Mouse (Mus musculus) bone marrow macrophage, adult 2 months (primary cell): ENCODE results near the gene Ipp. TPM values are rescaled to one million over a fixed set of nuclear protein-coding genes. Genes with fewer than 3 reads are reported as not detected.
A peak's percentile ranks its signal among the peaks of the same experiment; 100 is the strongest.

Source experiments
- H3K27ac ChIP-seq: 2 replicates; pipeline ENCODE4 v1.5.1; 2012; ENCODE audit warnings: low read depth, low read length; ENCODE audit not compliant: insufficient read depth
- H3K4me1 ChIP-seq: 2 replicates; pipeline ENCODE4 v1.6.1; 2012; ENCODE audit warnings: low read length; ENCODE audit not compliant: control insufficient read depth, insufficient read depth
- H3K4me3 ChIP-seq: 2 replicates; pipeline ENCODE4 v1.5.1; 2012; ENCODE audit warnings: mild to moderate bottlenecking, low read length, moderate library complexity; ENCODE audit not compliant: insufficient read depth
- CTCF ChIP-seq: IDR thresholded peaks from 2 replicates; pipeline ENCODE4 v1.5.1; 2012; ENCODE audit warnings: low read depth, mild to moderate bottlenecking, low read length, moderate library complexity
- POLR2A ChIP-seq: IDR thresholded peaks from 2 replicates; pipeline ENCODE4 v1.6.1; 2012; ENCODE audit warnings: mild to moderate bottlenecking, low read depth, low read length, borderline replicate concordance
- polyA plus RNA-seq: library from polyadenylated mRNA; stranded (reverse); fragments of >200 nt; gene quantifications from 2 replicates; pipeline ENCODE4 v1.2.4, GENCODE M21; 2012; ENCODE audit not compliant: missing spikeins, insufficient read depth, insufficient read length

The Ipp gene
- polyA plus RNA-seq, result 3.3 and 3.6 TPM in 2 replicates

DNA sequence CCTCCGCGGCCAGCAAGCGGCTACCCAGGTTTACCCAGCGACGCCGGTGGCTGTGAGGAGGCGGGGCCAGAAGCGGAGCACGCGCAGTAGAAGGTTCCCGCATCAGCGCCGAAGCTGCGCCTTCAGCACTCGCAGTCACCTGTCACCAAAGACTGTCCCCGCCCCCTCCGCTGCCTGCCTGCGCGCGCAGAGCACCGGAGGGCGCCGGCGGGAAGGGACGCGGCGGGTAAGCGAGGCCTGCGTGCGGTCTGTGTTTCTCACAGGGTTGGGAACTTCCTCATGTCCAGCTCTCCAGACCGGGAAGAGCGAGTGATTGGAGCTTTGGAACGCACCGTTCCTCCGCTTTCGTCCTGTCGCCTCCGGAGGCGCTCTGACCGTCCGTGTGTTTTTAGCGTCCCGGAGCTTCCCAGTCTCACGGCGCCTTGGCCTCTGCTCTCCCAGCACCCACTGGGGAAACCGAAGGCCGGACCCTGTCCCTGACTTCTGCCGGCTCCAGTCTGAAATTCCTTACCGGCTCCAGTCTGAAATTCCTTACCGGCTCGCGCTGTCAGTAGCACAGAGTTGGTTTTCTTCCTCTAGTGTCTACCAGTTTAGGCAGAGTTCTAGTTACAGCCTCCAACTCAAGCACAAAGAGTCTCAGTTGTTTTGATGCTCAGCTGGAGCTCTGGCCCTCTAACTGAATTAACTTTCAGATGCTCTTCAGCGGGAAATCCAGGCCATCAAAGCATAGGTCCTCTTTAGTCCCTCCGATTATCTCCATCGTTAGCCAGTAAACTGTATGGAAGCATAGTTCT is at the start of gene Ipp:
Gene Ipp, plus strand, starts transcription at position 125 of the 794 bp plus-strand sequence.
- no peak for TF ChIP-seq CTCF
- TF ChIP-seq POLR2A, result peak; percentile 45; the same call in 1 of the 2 replicates
- H3K4me3 ChIP-seq, result peak within 1 kb of the TSS; percentile 63
- peak within 1 kb of the TSS; percentile 70 for H3K27ac ChIP-seq
- peaks cover 8% of the 10 kb centered on the region for H3K4me1 ChIP-seq

DNA sequence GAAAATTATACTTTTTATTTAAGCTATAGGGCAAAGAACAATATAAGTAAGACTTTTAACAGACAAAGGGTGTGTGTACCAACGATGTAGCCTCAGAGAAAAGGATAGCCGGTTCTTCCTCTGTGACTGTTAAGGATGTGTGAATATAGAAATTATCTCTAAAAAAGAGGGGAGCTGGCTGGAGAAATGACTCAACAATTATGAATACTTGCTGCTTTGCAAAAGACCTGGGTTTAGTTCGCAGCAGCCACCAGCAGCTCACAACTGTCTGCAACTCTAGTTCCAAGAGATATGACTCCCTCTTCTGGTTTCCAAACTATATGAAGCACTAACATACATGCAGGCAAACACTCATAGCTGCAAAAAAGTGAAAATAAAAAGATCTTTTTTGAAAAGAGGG is 45.4 kb upstream of the Ipp start:
- Histone ChIP-seq H3K27ac (no peak overlapping the region), H3K4me1 (peaks cover 6% of the 10 kb centered on the region), H3K4me3 (no peak overlapping the region)
- TF ChIP-seq CTCF, result no peak
- no peak for TF ChIP-seq POLR2A

DNA sequence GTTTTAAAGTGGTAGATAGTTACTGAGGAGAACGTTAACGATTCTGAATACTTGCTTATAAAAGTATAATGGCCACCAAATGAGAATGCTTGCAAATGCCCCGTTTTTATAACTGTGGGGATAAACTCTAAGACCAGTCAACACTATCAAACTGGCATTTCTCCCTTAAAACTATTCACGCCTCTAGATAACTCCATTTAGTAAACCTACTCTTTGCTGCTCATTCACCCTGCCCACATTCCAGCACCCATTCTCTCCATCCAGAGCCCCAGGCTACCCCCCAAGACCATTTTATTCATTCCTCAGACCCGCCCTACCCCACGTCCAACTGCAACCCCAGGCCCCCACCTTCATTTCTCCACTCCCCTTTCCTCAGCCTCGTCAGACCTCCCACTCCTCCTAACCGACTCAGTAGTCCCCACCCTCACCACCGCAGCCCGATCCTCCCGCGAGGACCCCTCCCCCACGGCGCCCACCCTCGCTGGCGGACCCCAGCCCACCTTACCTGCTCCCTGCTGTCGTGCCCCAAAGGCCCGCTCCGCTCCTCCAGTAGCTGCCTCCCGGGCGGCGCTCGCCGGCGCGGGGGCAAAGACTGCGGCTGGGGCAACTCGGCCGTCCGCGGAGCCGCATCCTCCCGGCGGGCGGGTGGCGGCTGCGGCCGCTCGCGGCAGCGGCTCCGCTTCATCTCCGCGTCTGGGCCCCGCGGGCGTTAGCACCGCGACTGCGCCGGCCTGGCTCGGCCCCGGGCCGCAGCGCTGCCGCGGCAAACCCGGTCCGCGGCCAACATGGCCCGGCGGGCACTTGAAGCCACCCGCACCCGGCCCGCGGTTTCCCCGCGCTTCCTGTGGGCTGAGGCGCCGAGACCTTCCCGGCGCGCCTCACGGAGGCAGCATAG is 43.9 kb upstream of the Ipp start:
- Histone ChIP-seq H3K4me3 (peak overlapping the region; percentile 81), H3K4me1 (peaks cover 6% of the 10 kb centered on the region), H3K27ac (peak overlapping the region; percentile 69)
- TF ChIP-seq CTCF, result no peak
- no peak for TF ChIP-seq POLR2A

DNA sequence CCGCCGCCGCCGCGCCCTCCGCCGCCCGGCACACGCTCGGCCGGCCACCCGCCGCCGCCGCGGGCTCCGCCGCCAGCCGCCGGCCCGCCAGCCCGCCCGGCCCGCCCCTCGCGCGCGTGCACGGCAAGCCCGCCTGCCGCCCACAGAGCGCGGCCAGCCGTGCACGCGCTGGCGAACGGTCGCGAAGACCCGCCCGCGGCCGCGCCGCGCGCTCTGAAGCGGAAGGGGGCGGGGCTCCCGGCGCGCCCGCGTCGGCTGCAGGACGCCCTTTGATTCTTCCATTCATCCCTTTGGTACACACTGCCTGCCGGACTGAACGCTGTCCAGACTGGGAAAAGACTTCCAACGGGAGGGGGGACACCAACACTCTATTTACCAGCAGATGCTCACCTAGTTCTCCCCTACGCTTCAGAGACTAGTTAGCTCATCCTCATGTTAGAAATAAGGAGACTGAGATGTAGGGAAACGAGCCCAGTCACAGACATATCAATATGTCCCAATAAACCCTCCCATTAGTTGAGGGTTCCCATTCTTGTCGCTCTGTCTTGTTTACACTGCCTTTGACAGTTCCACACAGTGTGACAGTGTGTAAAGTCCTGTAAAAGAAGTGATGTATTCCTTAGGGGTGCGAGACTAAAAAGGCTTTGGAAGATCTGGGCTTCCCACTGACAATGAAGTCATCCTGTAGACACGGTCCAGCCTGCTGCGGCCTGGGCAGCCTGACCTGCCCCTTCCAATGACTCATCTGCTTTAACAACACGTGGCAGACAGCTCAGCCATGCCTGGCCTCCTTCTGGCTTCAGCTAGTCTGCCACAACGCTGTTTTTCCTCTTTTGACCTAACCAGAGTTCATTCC is 43.0 kb upstream of the Ipp start, which contains the start of gene Mast2:
Gene Mast2, minus strand, starts transcription at position 58 of the 856 bp plus-strand sequence.
- peak within 1 kb of the TSS; percentile 81 for H3K4me3 ChIP-seq
- H3K27ac ChIP-seq, result peak within 1 kb of the TSS; percentile 69
- H3K4me1 ChIP-seq, result peaks cover 6% of the 10 kb centered on the region
- TF ChIP-seq CTCF (no peak), POLR2A (no peak)

DNA sequence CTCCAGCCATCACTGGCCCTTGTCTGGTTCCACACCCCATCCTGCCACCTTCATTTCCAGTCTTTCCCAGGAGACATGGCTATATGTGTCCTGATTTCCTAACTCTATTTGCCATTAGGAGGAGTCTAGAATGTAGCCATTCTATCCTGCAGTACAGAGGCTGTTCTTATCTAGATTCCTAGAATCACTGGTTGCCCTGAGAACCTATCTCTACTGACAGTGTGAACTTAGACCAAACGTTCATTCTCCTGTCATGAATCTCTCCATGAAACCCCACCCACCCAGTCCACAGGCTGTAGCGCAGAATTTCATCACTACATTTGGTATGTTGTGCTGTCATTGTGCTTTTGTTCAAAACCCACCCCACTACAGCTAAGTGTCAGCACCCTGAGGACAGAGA is 26.0 kb upstream of the Ipp start:
- TF ChIP-seq POLR2A, result no peak
- no peak for TF ChIP-seq CTCF
- no peak overlapping the region for H3K4me3 ChIP-seq
- no peak overlapping the region for H3K27ac ChIP-seq
- H3K4me1 ChIP-seq, result peaks cover 11% of the 10 kb centered on the region

DNA sequence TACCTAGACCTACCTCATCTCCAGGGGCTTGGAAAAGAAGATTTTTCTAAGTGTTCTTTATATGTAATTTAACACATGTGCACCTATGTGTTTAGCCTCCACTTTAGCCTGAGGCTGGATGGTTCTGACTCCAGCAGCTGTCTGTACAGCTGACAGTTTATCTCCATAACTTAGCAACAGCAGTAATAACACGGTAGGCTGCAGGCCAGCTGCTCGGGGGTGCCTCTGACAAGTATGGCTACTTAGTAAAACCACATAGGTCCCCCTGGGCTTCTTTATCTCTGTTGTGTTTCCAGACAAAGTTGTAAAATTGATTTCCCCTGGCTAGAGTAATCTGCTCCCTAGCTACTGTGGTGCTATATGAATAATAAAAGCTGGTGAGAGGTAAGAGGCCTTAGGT is 23.9 kb upstream of the Ipp start:
- Histone ChIP-seq H3K4me3 (no peak overlapping the region), H3K27ac (no peak overlapping the region), H3K4me1 (peaks cover 11% of the 10 kb centered on the region)
- TF ChIP-seq CTCF (no peak), POLR2A (no peak)

DNA sequence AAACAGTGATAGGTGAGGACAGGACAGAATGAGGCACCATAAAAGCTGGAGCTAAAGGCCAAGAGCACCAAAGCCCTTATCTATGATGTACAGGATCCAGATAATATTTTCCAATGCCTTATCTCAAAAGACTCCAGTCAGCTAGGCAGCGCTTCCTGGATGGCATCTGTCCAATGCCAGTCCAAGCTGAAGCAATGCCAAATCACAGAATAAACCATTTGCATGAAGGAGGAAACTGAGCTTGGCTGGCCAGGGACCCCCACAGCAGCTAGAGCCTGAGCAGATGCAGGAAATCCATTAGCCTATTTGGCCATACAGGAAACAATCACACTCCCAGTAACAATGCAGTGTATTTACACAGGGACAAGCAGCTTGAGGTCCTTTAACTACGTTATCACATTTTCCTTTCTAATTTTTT is 16.2 kb upstream of the Ipp start:
- TF ChIP-seq POLR2A (no peak), CTCF (no peak)
- no peak overlapping the region for H3K27ac ChIP-seq
- no peak overlapping the region for H3K4me3 ChIP-seq

DNA sequence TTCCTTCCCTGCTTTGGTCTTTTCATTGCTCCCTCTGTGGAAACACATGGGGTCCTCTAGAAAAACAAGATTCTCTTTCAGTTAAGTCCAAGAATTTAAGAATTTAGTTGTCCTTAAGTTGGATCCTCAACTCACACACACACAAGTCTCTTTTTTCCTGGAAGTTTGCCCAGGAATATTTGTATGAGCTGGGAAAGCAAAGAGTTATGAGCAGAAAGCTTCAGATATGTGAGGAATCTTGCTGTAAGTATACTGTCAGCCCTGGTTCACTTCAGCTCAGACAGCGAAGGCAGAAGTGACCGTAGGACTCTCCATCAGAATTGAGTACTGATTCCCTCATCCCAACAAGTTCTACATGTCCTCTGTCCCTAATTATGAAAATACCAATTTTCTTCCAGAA is 15.5 kb upstream of the Ipp start:
- H3K27ac ChIP-seq, result no peak overlapping the region
- no peak overlapping the region for H3K4me3 ChIP-seq
- H3K4me1 ChIP-seq, result peaks cover 5% of the 10 kb centered on the region; the same call in 1 of the 2 replicates
- TF ChIP-seq CTCF, result no peak
- TF ChIP-seq POLR2A, result no peak

More for the DNA sequence above, 16.2 kb upstream of the Ipp start:
- peaks cover 5% of the 10 kb centered on the region; the same call in 1 of the 2 replicates for H3K4me1 ChIP-seq

DNA sequence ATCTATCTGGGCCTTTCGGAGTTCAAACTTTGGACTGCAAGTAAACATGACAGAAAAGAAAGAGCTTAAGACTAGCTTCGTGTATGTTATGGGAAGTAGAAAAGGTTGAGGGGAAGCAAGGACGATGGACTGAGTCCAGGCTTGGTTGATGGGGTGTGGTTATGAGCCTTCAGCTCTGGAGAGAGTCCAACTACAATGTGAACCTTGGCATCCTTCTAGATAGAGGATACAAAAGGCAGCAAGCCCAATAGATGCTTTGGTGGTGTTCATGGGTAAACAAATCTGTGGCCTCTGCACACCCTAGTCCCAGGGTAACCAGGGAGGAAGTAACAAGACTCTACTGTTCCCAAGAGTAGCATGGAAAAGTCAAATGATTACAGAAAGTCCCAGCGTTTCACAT is 14.9 kb upstream of the Ipp start:
- Histone ChIP-seq H3K4me1 (peaks cover 5% of the 10 kb centered on the region; the same call in 1 of the 2 replicates), H3K4me3 (no peak overlapping the region), H3K27ac (no peak overlapping the region)
- TF ChIP-seq POLR2A (no peak), CTCF (no peak)
